Mouse (Mus musculus): ENCODE results near the gene Tacr1. TPM values are rescaled to one million over a fixed set of nuclear protein-coding genes. Genes with fewer than 3 reads are reported as not detected.
"Not testable (repeated sequence)": the region's sequence is repeated elsewhere in the genome, so short reads cannot be mapped to it uniquely, and the experiment has no call there.

Gene Tacr1
- 0.72 and 1.2 TPM in 2 replicates for polyA plus RNA-seq (2015; fragmentation: Nextera tagmentation; extraction: Ambion mirVana)

- H3K9me3 ChIP-seq (replicated peaks) = no peaks in the 10 kb centered on the region
- WGBS = 1% methylated on average over 28 of the region's 28 CpGs
- ATAC-seq = peak; percentile 92
- peaks cover 28% of the 10 kb centered on the region for H3K4me1 ChIP-seq
- H3K4me2 ChIP-seq = peak within 1 kb of the TSS; percentile 81
- H3K27ac ChIP-seq = peak within 1 kb of the TSS; percentile 66
- peaks cover 29% of the 10 kb centered on the region for H3K27me3 ChIP-seq
- H3K36me3 ChIP-seq (ENCODE audit: poor library complexity, severe bottlenecking) = no peaks in the 10 kb centered on the region
- H3K9ac ChIP-seq = peak within 1 kb of the TSS; percentile 45
- peak within 1 kb of the TSS; percentile 39 for H3K4me3 ChIP-seq
These were observed at the start of gene Tacr1 for GRCm38 (mm10) chr6:82401595-82402451. Gene Tacr1 (plus strand): TSS chr6:82402334.

GRCm38 (mm10) chr6:82376144-82376543 lies 26.0 kb upstream of the Tacr1 start:
- Histone ChIP-seq H3K9ac (no peak overlapping the region), H3K4me2 (no peak overlapping the region), H3K36me3 (ENCODE audit: poor library complexity, severe bottlenecking) (no peaks in the 10 kb centered on the region), H3K27me3 (no peaks in the 10 kb centered on the region), H3K4me3 (no peak overlapping the region), H3K27ac (no peak overlapping the region), H3K4me1 (peaks cover 7% of the 10 kb centered on the region; the same call in 1 of the 2 replicates), H3K9me3 (replicated peaks) (no peaks in the 10 kb centered on the region)
- 88% methylated on average over 3 of the region's 3 CpGs for WGBS
- ATAC-seq = no peak

GRCm38 (mm10) chr6:82383556-82383955 lies 18.6 kb upstream of the Tacr1 start:
- H3K9me3 ChIP-seq (replicated peaks) = no peaks in the 10 kb centered on the region
- H3K4me1 ChIP-seq = no peaks in the 10 kb centered on the region
- no peak overlapping the region for H3K9ac ChIP-seq
- no peak overlapping the region for H3K4me3 ChIP-seq
- no peaks in the 10 kb centered on the region for H3K27me3 ChIP-seq
- no peaks in the 10 kb centered on the region for H3K36me3 ChIP-seq (ENCODE audit: poor library complexity, severe bottlenecking)
- ATAC-seq = no peak
- H3K4me2 ChIP-seq = no peak overlapping the region
- no peak overlapping the region for H3K27ac ChIP-seq
- WGBS = 84% methylated on average over 5 of the region's 5 CpGs

- ATAC-seq = peak; percentile 50
- Histone ChIP-seq H3K4me2 (peak overlapping the region; percentile 81), H3K4me1 (peaks cover 28% of the 10 kb centered on the region), H3K27ac (no peak overlapping the region; the same call in 1 of the 2 replicates), H3K36me3 (ENCODE audit: poor library complexity, severe bottlenecking) (no peaks in the 10 kb centered on the region), H3K27me3 (peaks cover 29% of the 10 kb centered on the region), H3K4me3 (peak overlapping the region; percentile 39), H3K9ac (peak overlapping the region; percentile 45), H3K9me3 (replicated peaks) (no peaks in the 10 kb centered on the region)
- WGBS = 2% methylated on average over 34 of the region's 34 CpGs
These were observed 664 bp downstream of the Tacr1 start for GRCm38 (mm10) chr6:82402501-82403495.

GRCm38 (mm10) chr6:82418367-82418766 lies 16.2 kb downstream of the Tacr1 start:
- no peaks in the 10 kb centered on the region for H3K36me3 ChIP-seq (ENCODE audit: poor library complexity, severe bottlenecking)
- H3K4me2 ChIP-seq = no peak overlapping the region
- no peak overlapping the region for H3K9ac ChIP-seq
- no peaks in the 10 kb centered on the region for H3K27me3 ChIP-seq
- 67% methylated on average over 6 of the region's 6 CpGs for WGBS
- ATAC-seq = no peak
- H3K4me1 ChIP-seq = peaks cover 11% of the 10 kb centered on the region; the same call in 1 of the 2 replicates
- H3K9me3 ChIP-seq (replicated peaks) = no peaks in the 10 kb centered on the region
- H3K27ac ChIP-seq = no peak overlapping the region
- no peak overlapping the region for H3K4me3 ChIP-seq

- WGBS = 25% methylated on average over 4 of the region's 4 CpGs
- ATAC-seq = peak; percentile 59
- Histone ChIP-seq H3K9me3 (replicated peaks) (peaks cover 3% of the 10 kb centered on the region), H3K4me2 (no peak overlapping the region), H3K36me3 (ENCODE audit: poor library complexity, severe bottlenecking) (no peaks in the 10 kb centered on the region), H3K9ac (no peak overlapping the region), H3K4me1 (peaks cover 11% of the 10 kb centered on the region; the same call in 1 of the 2 replicates), H3K27ac (no peak overlapping the region), H3K4me3 (no peak overlapping the region), H3K27me3 (no peaks in the 10 kb centered on the region)
These were observed 18.1 kb downstream of the Tacr1 start for GRCm38 (mm10) chr6:82420222-82420621.

- ATAC-seq = no peak
- no peaks in the 10 kb centered on the region for H3K27me3 ChIP-seq
These were observed 26.8 kb downstream of the Tacr1 start for GRCm38 (mm10) chr6:82428890-82429289.

GRCm38 (mm10) chr6:82429766-82430165 lies 27.6 kb downstream of the Tacr1 start:
- Histone ChIP-seq H3K27ac (no peak overlapping the region; the same call in 1 of the 2 replicates), H3K9me3 (replicated peaks) (0 out of 2 replicates have a peak, but pooled peaks cover 3% of the 10 kb centered on the region), H3K4me3 (no peak overlapping the region), H3K9ac (no peak overlapping the region), H3K36me3 (ENCODE audit: poor library complexity, severe bottlenecking) (no peaks in the 10 kb centered on the region), H3K4me2 (no peak overlapping the region), H3K27me3 (no peaks in the 10 kb centered on the region), H3K4me1 (0 out of 2 replicates have a peak, but pooled peaks cover 5% of the 10 kb centered on the region)
- ATAC-seq = 0 out of 2 replicates have a peak, but pooled peaks have one; percentile 19
- WGBS = 18% methylated on average over 6 of the region's 6 CpGs

More at GRCm38 (mm10) chr6:82428890-82429289, 26.8 kb downstream of the Tacr1 start:
- no peak overlapping the region for H3K4me2 ChIP-seq
- H3K27ac ChIP-seq = no peak overlapping the region
- no peak overlapping the region for H3K9ac ChIP-seq
- H3K36me3 ChIP-seq (ENCODE audit: poor library complexity, severe bottlenecking) = no peaks in the 10 kb centered on the region
- 0 out of 2 replicates have a peak, but pooled peaks cover 3% of the 10 kb centered on the region for H3K9me3 ChIP-seq (replicated peaks)
- WGBS = 61% methylated on average over 6 of the region's 6 CpGs
- 0 out of 2 replicates have a peak, but pooled peaks cover 5% of the 10 kb centered on the region for H3K4me1 ChIP-seq
- H3K4me3 ChIP-seq = no peak overlapping the region

GRCm38 (mm10) chr6:82437174-82437573 lies 35.0 kb downstream of the Tacr1 start:
- no peak for ATAC-seq
- WGBS = 56% methylated on average over 4 of the region's 4 CpGs
- no peaks in the 10 kb centered on the region for H3K27me3 ChIP-seq
- H3K4me3 ChIP-seq = no peak overlapping the region
- no peaks in the 10 kb centered on the region for H3K4me1 ChIP-seq
- H3K9me3 ChIP-seq (replicated peaks) = no peaks in the 10 kb centered on the region
- H3K36me3 ChIP-seq (ENCODE audit: poor library complexity, severe bottlenecking) = no peaks in the 10 kb centered on the region
- no peak overlapping the region for H3K9ac ChIP-seq
- no peak overlapping the region for H3K4me2 ChIP-seq
- no peak overlapping the region for H3K27ac ChIP-seq

GRCm38 (mm10) chr6:82452206-82453095 lies 50.3 kb downstream of the Tacr1 start:
- H3K36me3 ChIP-seq (ENCODE audit: poor library complexity, severe bottlenecking); H3K27ac ChIP-seq; H3K9ac ChIP-seq; H3K9me3 ChIP-seq (replicated peaks); H3K4me1 ChIP-seq; H3K4me3 ChIP-seq; H3K4me2 ChIP-seq; ATAC-seq; H3K27me3 ChIP-seq: not testable (repeated sequence)
- WGBS = 64% methylated on average over 8 of the region's 8 CpGs

GRCm38 (mm10) chr6:82455245-82455644 lies 53.1 kb downstream of the Tacr1 start:
- 73% methylated on average over 3 of the region's 3 CpGs for WGBS
- ATAC-seq = no peak
- Histone ChIP-seq H3K4me1 (peaks cover 15% of the 10 kb centered on the region), H3K4me3 (no peak overlapping the region), H3K27ac (no peak overlapping the region), H3K4me2 (no peak overlapping the region), H3K9me3 (replicated peaks) (no peaks in the 10 kb centered on the region), H3K9ac (no peak overlapping the region), H3K36me3 (ENCODE audit: poor library complexity, severe bottlenecking) (no peaks in the 10 kb centered on the region), H3K27me3 (no peaks in the 10 kb centered on the region)

All from forebrain, embryonic 13.5 days (tissue).